18 mouse cellular contexts compared by ENCODE assay signal in the genomic region with DNA sequence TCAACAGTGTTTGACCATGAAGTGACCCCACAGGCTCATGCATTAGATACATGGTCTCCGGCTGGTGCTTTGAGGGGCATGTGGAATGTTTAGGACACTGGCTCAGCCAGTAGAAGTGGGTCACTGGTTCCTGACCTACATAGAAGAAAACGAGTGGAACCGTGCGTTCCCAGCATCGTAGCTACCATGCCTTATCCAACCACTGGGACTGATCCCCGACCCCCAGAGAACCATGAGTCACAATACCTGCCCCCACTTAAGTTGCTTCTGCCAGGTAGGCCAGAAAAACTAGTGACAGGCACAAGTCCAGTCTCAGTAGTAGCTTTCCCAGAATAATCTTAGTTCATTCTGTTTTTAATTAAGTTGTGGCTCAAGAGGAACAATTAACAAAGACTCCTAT.
DNase-seq lines count a peak whose midpoint lies in the region; ATAC-seq lines count a peak whose summit lies in the region.
"Had no signal": no experiment of that assay in that cellular context is flagged by ENCODE, and none has a peak within 500 bp of the region (broad histone marks: within the 10 kb centered on the region; RNA-seq: fewer than 3 reads in every experiment).

No protein-coding gene starts in this region.

- no peak overlapping the region for H3K9ac ChIP-seq in embryonic facial prominence, embryonic 13.5 days
- no peak overlapping the region for H3K9ac ChIP-seq in hindbrain, embryonic 12.5 days
- H3K9ac ChIP-seq in intestine, embryonic 15.5 days, result no peak overlapping the region
- H3K9ac ChIP-seq: heart, embryonic 12.5 days; hindbrain, embryonic 15.5 days had no signal

- H3K36me3 ChIP-seq in heart, embryonic 10.5 days, result peaks cover 7% of the 10 kb centered on the region; the same call in 1 of the 2 replicates
- 0 out of 2 replicates have a peak, but pooled peaks cover 3% of the 10 kb centered on the region for H3K36me3 ChIP-seq in embryonic facial prominence, embryonic 13.5 days
- H3K36me3 ChIP-seq in hindbrain, embryonic 12.5 days, result no peaks in the 10 kb centered on the region
- H3K36me3 ChIP-seq in intestine, embryonic 15.5 days, result no peaks in the 10 kb centered on the region
- H3K36me3 ChIP-seq: heart, embryonic 12.5 days; hindbrain, embryonic 10.5 days; hindbrain, embryonic 15.5 days had no signal

- no peaks in the 10 kb centered on the region for H3K27me3 ChIP-seq in heart, embryonic 10.5 days (ENCODE audit: insufficient read depth, poor library complexity, severe bottlenecking)
- no peaks in the 10 kb centered on the region for H3K27me3 ChIP-seq in embryonic facial prominence, embryonic 13.5 days
- no peaks in the 10 kb centered on the region for H3K27me3 ChIP-seq in hindbrain, embryonic 12.5 days
- H3K27me3 ChIP-seq in intestine, embryonic 15.5 days (replicated peaks), result no peaks in the 10 kb centered on the region
- H3K27me3 ChIP-seq: heart, embryonic 12.5 days; hindbrain, embryonic 15.5 days had no signal

- no peak overlapping the region for H3K4me3 ChIP-seq in heart, embryonic 10.5 days
- H3K4me3 ChIP-seq in embryonic facial prominence, embryonic 13.5 days, result no peak overlapping the region
- H3K4me3 ChIP-seq in hindbrain, embryonic 12.5 days, result no peak overlapping the region
- H3K4me3 ChIP-seq in intestine, embryonic 15.5 days (replicated peaks), result no peak overlapping the region
- H3K4me3 ChIP-seq: heart, embryonic 12.5 days; hindbrain, embryonic 10.5 days; hindbrain, embryonic 15.5 days had no signal

- WGBS in heart, embryonic 10.5 days, result 77% methylated on average over 6 of the region's 6 CpGs
- 56% methylated on average over 6 of the region's 6 CpGs for WGBS in embryonic facial prominence, embryonic 13.5 days
- 74% methylated on average over 6 of the region's 6 CpGs for WGBS in hindbrain, embryonic 12.5 days
- 88% methylated on average over 6 of the region's 6 CpGs for WGBS in intestine, embryonic 15.5 days

- H3K27ac ChIP-seq in heart, embryonic 10.5 days, result 0 out of 2 replicates have a peak overlapping the region, but pooled peaks have one; percentile 49
- H3K27ac ChIP-seq in embryonic facial prominence, embryonic 13.5 days, result 0 out of 2 replicates have a peak overlapping the region, but pooled peaks have one; percentile 41
- no peak overlapping the region for H3K27ac ChIP-seq in hindbrain, embryonic 12.5 days
- H3K27ac ChIP-seq in intestine, embryonic 15.5 days, result no peak overlapping the region
- H3K27ac ChIP-seq: hindbrain, embryonic 10.5 days; hindbrain, embryonic 15.5 days had no signal

- no peak for DNase-seq in heart, embryonic 10.5 days (ENCODE audit: low spot score)
- DNase-seq in heart, adult 8-10 months (ENCODE audit: low spot score), result no peak
- peak; percentile 70 for DNase-seq in Muller cell, postnatal 12 days (ENCODE audit: inconsistent ontology term)
- peak; percentile 11 for DNase-seq in retina, embryonic 14.5 days (ENCODE audit: low spot score)
- DNase-seq: adrenal gland, adult 8-10 months; adrenal gland, postnatal 36 days; cerebellum, adult 2 months; cerebellum, postnatal 10 days; heart, adult 18-20 months; heart, postnatal 10 days had no signal

- no peaks in the 10 kb centered on the region for H3K9me3 ChIP-seq in heart, embryonic 10.5 days
- H3K9me3 ChIP-seq in embryonic facial prominence, embryonic 13.5 days, result no peaks in the 10 kb centered on the region
- H3K9me3 ChIP-seq in hindbrain, embryonic 12.5 days (replicated peaks), result no peaks in the 10 kb centered on the region
- H3K9me3 ChIP-seq in intestine, embryonic 15.5 days, result no peaks in the 10 kb centered on the region
- H3K9me3 ChIP-seq: heart, embryonic 12.5 days; hindbrain, embryonic 10.5 days; hindbrain, embryonic 15.5 days had no signal

- H3K4me2 ChIP-seq in embryonic facial prominence, embryonic 13.5 days, result no peak overlapping the region
- no peak overlapping the region for H3K4me2 ChIP-seq in hindbrain, embryonic 12.5 days (replicated peaks)
- H3K4me2 ChIP-seq in intestine, embryonic 15.5 days (replicated peaks), result no peak overlapping the region
- H3K4me2 ChIP-seq: heart, embryonic 12.5 days; hindbrain, embryonic 15.5 days had no signal

- H3K4me1 ChIP-seq in heart, embryonic 10.5 days, result peaks cover 43% of the 10 kb centered on the region
- peaks cover 40% of the 10 kb centered on the region for H3K4me1 ChIP-seq in embryonic facial prominence, embryonic 13.5 days
- peaks cover 7% of the 10 kb centered on the region; the same call in 1 of the 2 replicates for H3K4me1 ChIP-seq in hindbrain, embryonic 12.5 days
- peaks cover 9% of the 10 kb centered on the region for H3K4me1 ChIP-seq in intestine, embryonic 15.5 days (replicated peaks)
- H3K4me1 ChIP-seq: hindbrain, embryonic 15.5 days had no signal

- no peak for ATAC-seq in embryonic facial prominence, embryonic 13.5 days (ENCODE audit: insufficient number of reproducible peaks, insufficient read depth, low FRiP score, low TSS enrichment, low read depth)
- ATAC-seq in hindbrain, embryonic 12.5 days (ENCODE audit: low FRiP score), result no peak
- no peak for ATAC-seq in intestine, embryonic 15.5 days
- ATAC-seq: forebrain, embryonic 14.5 days; intestine, postnatal 0 days had no signal

Comparison
In these comparisons a context has a peak if more than half of its experiments do, and no peak if none do; other contexts are left out.
1. DNase-seq: peak in Muller cell, postnatal 12 days (single experiment) and retina, embryonic 14.5 days (single experiment); none in heart, embryonic 10.5 days (single experiment) and heart, adult 8-10 months (single experiment).
2. H3K27ac ChIP-seq: peak in heart, embryonic 10.5 days (single experiment) and embryonic facial prominence, embryonic 13.5 days (single experiment); none in hindbrain, embryonic 12.5 days (single experiment) and intestine, embryonic 15.5 days (single experiment).